Mouse (Mus musculus) intestine, embryonic 16.5 days (tissue): Measurements from ENCODE around the gene Gm10945. TPM values are rescaled to one million over a fixed set of nuclear protein-coding genes. Genes with fewer than 3 reads are reported as not detected.
A peak's percentile ranks its signal among the peaks of the same experiment; 100 is the strongest.

Experiments
- ATAC-seq: fragments of 200-750 bp; cut with Nextera tagmentation; 2 replicates; pipeline ENCODE4 v1.8.0; 2017; ENCODE audit warnings: moderate TSS enrichment, moderate library complexity
- H3K27ac ChIP-seq: fragments of 300-500 bp; sonication (generic); 2 replicates; pipeline ENCODE4 v1.5.1; 2014; ENCODE audit warnings: mild to moderate bottlenecking, low read length
- H3K27me3 ChIP-seq: fragments of 300-500 bp; sonication (generic); replicated peaks from 2 replicates; pipeline ENCODE4 v1.6.1; 2014; ENCODE audit warnings: low read length, control low read depth, mixed read lengths; ENCODE audit not compliant: control insufficient read depth, insufficient read depth
- H3K36me3 ChIP-seq: fragments of 300-500 bp; sonication (generic); 2 replicates; pipeline ENCODE4 v1.6.1; 2014; ENCODE audit warnings: low read length, control low read depth; ENCODE audit not compliant: control insufficient read depth, insufficient read depth
- H3K4me1 ChIP-seq: fragments of 300-500 bp; sonication (generic); 2 replicates; pipeline ENCODE4 v1.6.1; 2014; ENCODE audit warnings: low read length, control low read depth, mixed read lengths; ENCODE audit not compliant: control insufficient read depth, insufficient read depth
- H3K4me2 ChIP-seq: fragments of 300-500 bp; sonication (generic); 2 replicates; pipeline ENCODE4 v1.6.1; 2014; ENCODE audit warnings: low read depth, low read length, control low read depth
- H3K4me3 ChIP-seq: fragments of 300-500 bp; sonication (generic); 2 replicates; pipeline ENCODE4 v1.5.1; 2014; ENCODE audit warnings: mild to moderate bottlenecking, low read length
- H3K9ac ChIP-seq: fragments of 300-500 bp; sonication (generic); 2 replicates; pipeline ENCODE4 v1.6.1; 2014; ENCODE audit warnings: low read depth, low read length
- H3K9me3 ChIP-seq: fragments of 300-500 bp; sonication (generic); 2 replicates; pipeline ENCODE4 v1.6.1; 2016; ENCODE audit warnings: low read length, control low read depth; ENCODE audit not compliant: control insufficient read depth
- WGBS: fragments of 180-500 bp; shearing (Covaris S2); extraction: QIAGEN DNeasy Blood & Tissue Kit; methylation state at CpG from one replicate; pipeline ENCODE4 v1.1.7; 2014; 5-methylcytosine and 5-hydroxymethylcytosine counted together
- polyA plus RNA-seq: library from polyadenylated mRNA; unstranded; fragments of >200 nt; fragmentation: Nextera tagmentation; extraction: Ambion mirVana; gene quantifications from 2 replicates; pipeline ENCODE4 v1.2.1, GENCODE M21; 2015

Gene Gm10945
- polyA plus RNA-seq = not detected in 2 replicates

DNA sequence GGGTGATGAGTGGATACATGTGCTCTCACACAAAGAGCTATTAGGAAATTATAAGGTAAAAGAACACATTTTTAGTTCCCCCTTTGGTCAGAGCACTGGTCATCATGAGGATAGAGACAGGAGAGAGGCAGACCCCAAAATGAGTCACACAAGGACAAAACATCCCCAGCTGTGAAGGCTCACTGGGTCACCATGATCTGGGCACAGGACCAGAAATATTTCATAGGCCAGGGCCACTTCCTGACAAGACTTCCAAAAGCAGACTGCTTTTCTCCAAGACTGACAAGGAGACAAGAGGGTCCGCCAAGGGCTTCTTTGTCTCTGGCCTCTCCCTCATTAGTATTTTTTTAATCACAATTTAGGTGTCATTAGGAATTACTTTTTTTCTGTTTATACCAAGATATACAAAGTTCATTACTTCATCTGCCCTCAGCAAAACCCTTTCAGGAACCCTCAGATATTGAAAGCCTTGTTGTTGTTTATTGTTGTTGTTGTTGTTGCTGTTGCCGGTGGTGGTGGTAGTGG, at the start of gene Gm10945:
Gm10945 (minus strand) TSS at position 475 of the 525 bp plus-strand sequence.
- H3K9me3 ChIP-seq = no peaks in the 10 kb centered on the region
- no peak within 1 kb of the TSS for H3K4me3 ChIP-seq
- no peak within 1 kb of the TSS for H3K4me2 ChIP-seq
- no peaks in the 10 kb centered on the region for H3K36me3 ChIP-seq
- no peak for ATAC-seq
- H3K4me1 ChIP-seq = no peaks in the 10 kb centered on the region
- WGBS = 84% methylated on average over 2 of the region's 2 CpGs
- H3K27ac ChIP-seq = no peak within 1 kb of the TSS
- H3K27me3 ChIP-seq = no peaks in the 10 kb centered on the region
- H3K9ac ChIP-seq = no peak within 1 kb of the TSS

GRCm38 (mm10) chr10:6790226-6790625, 28.7 kb upstream of the Gm10945 start:
- ATAC-seq = no peak
- Histone ChIP-seq H3K27ac (no peak overlapping the region), H3K36me3 (no peaks in the 10 kb centered on the region), H3K4me3 (no peak overlapping the region), H3K4me2 (no peak overlapping the region), H3K9me3 (no peaks in the 10 kb centered on the region), H3K4me1 (no peaks in the 10 kb centered on the region), H3K27me3 (no peaks in the 10 kb centered on the region), H3K9ac (no peak overlapping the region)

DNA sequence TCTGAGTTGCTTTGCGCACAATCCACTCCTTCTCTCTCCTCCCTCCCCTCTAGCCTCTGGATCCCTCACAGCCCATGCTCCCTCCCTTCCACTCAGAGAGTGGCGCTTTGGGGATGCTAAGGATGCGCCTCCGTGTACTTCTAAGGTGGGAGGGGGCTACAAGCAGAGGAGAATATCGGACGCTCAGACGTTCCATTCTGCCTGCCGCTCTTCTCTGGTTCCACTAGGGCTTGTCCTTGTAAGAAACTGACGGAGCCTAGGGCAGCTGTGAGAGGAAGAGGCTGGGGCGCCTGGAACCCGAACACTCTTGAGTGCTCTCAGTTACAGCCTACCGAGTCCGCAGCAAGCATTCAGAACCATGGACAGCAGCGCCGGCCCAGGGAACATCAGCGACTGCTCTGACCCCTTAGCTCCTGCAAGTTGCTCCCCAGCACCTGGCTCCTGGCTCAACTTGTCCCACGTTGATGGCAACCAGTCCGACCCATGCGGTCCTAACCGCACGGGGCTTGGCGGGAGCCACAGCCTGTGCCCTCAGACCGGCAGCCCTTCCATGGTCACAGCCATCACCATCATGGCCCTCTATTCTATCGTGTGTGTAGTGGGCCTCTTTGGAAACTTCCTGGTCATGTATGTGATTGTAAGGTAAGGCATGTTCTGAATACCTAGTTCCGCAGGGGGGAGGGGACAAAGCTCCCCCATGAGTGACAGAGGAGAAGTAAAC, 27.1 kb upstream of the Gm10945 start:
- no peak overlapping the region for H3K4me2 ChIP-seq
- no peaks in the 10 kb centered on the region for H3K4me1 ChIP-seq
- H3K27me3 ChIP-seq = no peaks in the 10 kb centered on the region
- no peak overlapping the region for H3K27ac ChIP-seq
- WGBS = 3% methylated on average over 25 of the region's 25 CpGs
- no peak overlapping the region for H3K9ac ChIP-seq
- no peaks in the 10 kb centered on the region for H3K36me3 ChIP-seq
- H3K4me3 ChIP-seq = no peak overlapping the region
- 0 out of 2 replicates have a peak, but pooled peaks have one; percentile 48 for ATAC-seq
- no peaks in the 10 kb centered on the region for H3K9me3 ChIP-seq

GRCm38 (mm10) chr10:6758206-6758605, 3.4 kb downstream of the Gm10945 start, which contains the start of gene Oprm1:
Oprm1 (plus strand) TSS chr10:6758506.
- Histone ChIP-seq H3K9ac (no peak within 1 kb of the TSS), H3K4me2 (no peak within 1 kb of the TSS), H3K4me3 (no peak within 1 kb of the TSS), H3K27me3 (no peaks in the 10 kb centered on the region), H3K4me1 (no peaks in the 10 kb centered on the region), H3K27ac (no peak within 1 kb of the TSS), H3K9me3 (no peaks in the 10 kb centered on the region), H3K36me3 (no peaks in the 10 kb centered on the region)
- 88% methylated on average over 3 of the region's 3 CpGs for WGBS
- no peak for ATAC-seq

GRCm38 (mm10) chr10:6753375-6753774, 8.2 kb downstream of the Gm10945 start:
- H3K9me3 ChIP-seq = no peaks in the 10 kb centered on the region
- H3K4me2 ChIP-seq = no peak overlapping the region
- 85% methylated on average over 5 of the region's 5 CpGs for WGBS
- no peak overlapping the region for H3K27ac ChIP-seq
- no peaks in the 10 kb centered on the region for H3K36me3 ChIP-seq
- H3K4me1 ChIP-seq = no peaks in the 10 kb centered on the region
- no peak for ATAC-seq
- H3K4me3 ChIP-seq = no peak overlapping the region
- H3K9ac ChIP-seq = no peak overlapping the region
- H3K27me3 ChIP-seq = no peaks in the 10 kb centered on the region

- no peaks in the 10 kb centered on the region; the same call in 1 of the 2 replicates for H3K9me3 ChIP-seq
- H3K4me3 ChIP-seq = no peak overlapping the region
- ATAC-seq = no peak
- H3K27me3 ChIP-seq = no peaks in the 10 kb centered on the region
- H3K4me1 ChIP-seq = no peaks in the 10 kb centered on the region
- H3K36me3 ChIP-seq = no peaks in the 10 kb centered on the region
- H3K9ac ChIP-seq = no peak overlapping the region
- H3K4me2 ChIP-seq = no peak overlapping the region
- WGBS = 90% methylated on average over 3 of the region's 3 CpGs
- no peak overlapping the region for H3K27ac ChIP-seq
Measured at GRCm38 (mm10) chr10:6728469-6728868, 33.1 kb downstream of the Gm10945 start.

DNA sequence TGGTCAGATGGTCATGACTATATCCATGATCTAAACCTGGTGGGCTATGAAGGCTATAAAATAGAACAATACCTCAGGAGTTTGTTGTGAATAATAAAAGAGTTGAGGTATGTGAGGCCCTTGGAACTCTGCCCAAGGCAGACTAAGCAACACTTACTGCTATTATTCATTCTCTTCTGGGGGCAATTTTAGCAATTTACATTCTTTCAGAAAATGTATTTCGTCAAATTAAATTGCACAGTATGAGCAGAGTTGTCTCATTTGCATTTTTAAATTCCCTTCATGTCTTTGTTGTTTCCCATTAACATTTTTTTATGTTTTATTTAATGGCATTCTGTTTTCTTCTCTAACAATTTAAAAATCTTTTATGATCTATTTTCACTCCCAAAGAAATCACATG, 37.8 kb downstream of the Gm10945 start:
- 74% methylated on average over 1 of the region's 1 CpGs for WGBS
- Histone ChIP-seq H3K4me2 (no peak overlapping the region), H3K4me3 (no peak overlapping the region), H3K4me1 (no peaks in the 10 kb centered on the region), H3K36me3 (no peaks in the 10 kb centered on the region), H3K9me3 (no peaks in the 10 kb centered on the region; the same call in 1 of the 2 replicates), H3K27me3 (no peaks in the 10 kb centered on the region), H3K27ac (no peak overlapping the region), H3K9ac (no peak overlapping the region)
- no peak for ATAC-seq

GRCm38 (mm10) chr10:6717181-6717948, 44.2 kb downstream of the Gm10945 start:
- Histone ChIP-seq H3K4me3 (no peak overlapping the region), H3K4me1 (no peaks in the 10 kb centered on the region), H3K27me3 (no peaks in the 10 kb centered on the region), H3K9me3 (no peaks in the 10 kb centered on the region), H3K9ac (no peak overlapping the region), H3K36me3 (no peaks in the 10 kb centered on the region), H3K4me2 (no peak overlapping the region), H3K27ac (no peak overlapping the region)
- 71% methylated on average over 4 of the region's 4 CpGs for WGBS
- no peak for ATAC-seq

DNA sequence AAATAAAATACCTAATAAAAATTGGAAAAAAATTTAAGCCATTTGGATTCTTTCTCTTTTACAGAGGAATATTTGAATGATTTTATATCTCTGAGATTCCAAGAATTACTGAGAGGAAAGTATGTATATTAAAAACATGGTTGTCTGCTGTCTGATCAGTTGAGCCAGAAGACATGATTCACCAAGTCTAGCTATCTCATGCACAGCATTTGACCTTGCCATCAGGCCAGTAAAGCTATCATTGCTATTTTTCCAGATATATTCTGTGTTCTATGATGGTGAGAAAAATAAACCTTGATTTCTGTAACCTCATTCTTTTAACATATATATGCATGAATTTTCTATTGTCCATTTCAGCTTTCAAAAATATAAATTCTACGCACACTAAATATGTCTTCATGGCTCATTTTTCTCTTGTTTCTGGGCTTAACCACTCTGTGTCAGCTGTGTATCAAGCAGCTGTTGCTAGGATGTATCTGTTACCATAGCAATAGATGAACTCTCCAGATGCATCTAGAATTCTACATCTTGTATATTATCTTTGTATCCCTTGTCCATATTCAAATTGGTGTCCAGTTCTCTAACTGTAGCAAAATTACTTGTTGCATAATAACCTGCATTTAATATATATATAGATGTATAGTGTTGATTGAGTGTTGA, 56.2 kb downstream of the Gm10945 start:
- H3K4me1 ChIP-seq = no peaks in the 10 kb centered on the region
- H3K27me3 ChIP-seq = no peaks in the 10 kb centered on the region
- H3K4me3 ChIP-seq = no peak overlapping the region
- no peaks in the 10 kb centered on the region for H3K36me3 ChIP-seq
- no peak overlapping the region for H3K9ac ChIP-seq
- no peak overlapping the region for H3K4me2 ChIP-seq
- H3K27ac ChIP-seq = no peak overlapping the region
- 77% methylated on average over 1 of the region's 1 CpGs for WGBS
- H3K9me3 ChIP-seq = no peaks in the 10 kb centered on the region
- no peak for ATAC-seq
